Mouse (Mus musculus) midbrain, embryonic 10.5 days (tissue): ENCODE results near the gene Pdgfb. TPM values are rescaled to one million over a fixed set of nuclear protein-coding genes. Genes with fewer than 3 reads are reported as not detected.

ENCODE experiments used
- DNase-seq: peaks from one replicate; pipeline ENCODE4 v3.0.0-alpha.2; 2017; ENCODE audit warnings: low spot score
- H3K27ac ChIP-seq: fragments of 300-500 bp; sonication (generic); replicated peaks from 2 replicates; pipeline ENCODE4 v1.5.1; 2016; ENCODE audit warnings: mild to moderate bottlenecking
- H3K27me3 ChIP-seq: fragments of 300-500 bp; sonication (generic); 2 replicates; pipeline ENCODE4 v1.6.1; 2016; ENCODE audit warnings: low read depth, mild to moderate bottlenecking; ENCODE audit not compliant: poor library complexity, severe bottlenecking
- H3K36me3 ChIP-seq: fragments of 300-500 bp; sonication (generic); 2 replicates; pipeline ENCODE4 v1.6.1; 2016; ENCODE audit warnings: mild to moderate bottlenecking, moderate library complexity
- H3K4me1 ChIP-seq: fragments of 300-500 bp; sonication (generic); 2 replicates; pipeline ENCODE4 v1.6.1; 2016
- H3K4me3 ChIP-seq: fragments of 300-500 bp; sonication (generic); 2 replicates; pipeline ENCODE4 v1.5.1; 2016; ENCODE audit warnings: mild to moderate bottlenecking, moderate library complexity
- H3K9me3 ChIP-seq: fragments of 300-500 bp; sonication (generic); replicated peaks from 2 replicates; pipeline ENCODE4 v1.6.1; 2016; ENCODE audit warnings: mild to moderate bottlenecking
- WGBS: fragments of 180-500 bp; shearing (Covaris S2); methylation state at CpG from one replicate; pipeline ENCODE4 v1.1.7; 2016; 5-methylcytosine and 5-hydroxymethylcytosine counted together
- polyA plus RNA-seq: library from polyadenylated mRNA; unstranded; fragments of >200 nt; fragmentation: Nextera tagmentation; extraction: Ambion mirVana; gene quantifications from 2 replicates; pipeline ENCODE4 v1.2.1, GENCODE M21; 2016

Pdgfb gene
- polyA plus RNA-seq, 1 experiment from 2014 or later, result 1.7 TPM

DNA sequence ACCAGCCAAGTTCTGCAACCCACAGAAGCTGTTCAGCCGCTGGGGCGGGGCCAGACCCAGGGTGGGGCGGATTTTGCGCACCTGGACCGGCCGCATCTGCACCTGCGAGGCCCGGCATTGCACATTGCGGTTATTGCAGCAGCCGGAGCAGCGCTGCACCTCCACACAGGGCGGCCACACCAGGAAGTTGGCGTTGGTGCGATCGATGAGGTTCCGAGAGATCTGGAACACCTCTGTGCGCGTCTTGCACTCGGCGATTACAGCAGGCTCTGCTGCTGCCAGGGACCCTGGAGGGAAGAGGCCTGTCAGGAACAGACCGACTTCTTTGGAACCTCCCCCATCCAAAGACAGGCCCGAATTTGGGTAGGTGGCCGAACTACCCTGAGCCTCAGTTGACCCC, 13.2 kb downstream of the Pdgfb start:
- Histone ChIP-seq H3K36me3 (no peaks in the 10 kb centered on the region), H3K4me3 (no peak overlapping the region), H3K4me1 (peaks cover 40% of the 10 kb centered on the region), H3K27me3 (peaks cover 31% of the 10 kb centered on the region), H3K9me3 (no peaks in the 10 kb centered on the region), H3K27ac (no peak overlapping the region)
- DNase-seq, result no peak
- 91% methylated on average over 23 of the region's 23 CpGs for WGBS

- WGBS, result 64% methylated on average over 8 of the region's 8 CpGs
- no peak for DNase-seq
- peak overlapping the region; percentile 38; the same call in 1 of the 2 replicates for H3K27ac ChIP-seq
- peaks cover 22% of the 10 kb centered on the region for H3K27me3 ChIP-seq
- H3K9me3 ChIP-seq, result no peaks in the 10 kb centered on the region
- H3K4me1 ChIP-seq, result peaks cover 34% of the 10 kb centered on the region
- H3K36me3 ChIP-seq, result no peaks in the 10 kb centered on the region
- no peak overlapping the region for H3K4me3 ChIP-seq
Observed at GRCm38 (mm10) chr15:80000694-80001093, 14.1 kb downstream of the Pdgfb start.

DNA sequence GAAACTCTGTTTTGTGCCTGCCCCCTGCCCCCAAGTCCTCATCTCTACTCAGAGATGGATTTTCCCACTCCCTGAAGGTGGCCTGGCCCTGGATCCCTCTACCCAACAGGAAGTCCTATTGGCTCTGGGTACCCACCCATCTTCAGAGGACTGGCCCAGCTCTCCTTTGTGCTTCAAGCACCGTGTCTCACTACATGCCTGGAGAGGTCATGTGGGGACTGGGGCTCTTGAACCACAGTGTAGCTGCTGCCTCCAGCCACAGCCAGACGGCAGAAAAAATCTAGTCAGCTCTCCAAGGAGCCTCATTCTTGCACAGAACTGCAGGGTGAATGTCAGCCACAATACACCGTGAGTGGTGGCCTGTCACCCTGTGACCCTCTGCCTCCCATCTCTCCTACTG, 16.8 kb downstream of the Pdgfb start:
- Histone ChIP-seq H3K9me3 (no peaks in the 10 kb centered on the region), H3K4me3 (no peak overlapping the region), H3K4me1 (peaks cover 13% of the 10 kb centered on the region), H3K27me3 (no peaks in the 10 kb centered on the region), H3K27ac (no peak overlapping the region), H3K36me3 (no peaks in the 10 kb centered on the region)
- WGBS, result 73% methylated on average over 3 of the region's 3 CpGs
- DNase-seq, result no peak

DNA sequence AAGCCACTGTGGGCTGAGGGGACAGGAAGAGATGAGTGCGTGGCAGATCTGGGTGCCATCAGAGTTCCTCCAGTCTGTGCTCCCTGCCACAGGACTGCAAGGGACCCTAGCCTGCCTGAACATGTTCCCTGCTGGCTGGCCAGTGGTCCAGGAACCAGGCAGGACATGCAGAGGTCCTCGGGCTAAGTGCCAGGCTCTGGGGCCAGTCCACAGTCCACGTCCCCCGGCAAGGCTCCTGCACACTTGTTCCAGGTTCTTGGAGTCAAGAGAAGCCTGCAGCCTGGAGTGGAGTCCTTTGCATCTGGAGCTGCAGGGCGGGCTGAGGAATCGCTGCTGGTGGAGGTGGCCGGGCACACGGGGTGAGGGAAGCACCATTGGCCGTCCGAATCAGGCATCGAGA, 18.0 kb downstream of the Pdgfb start:
- Histone ChIP-seq H3K36me3 (no peaks in the 10 kb centered on the region), H3K27ac (no peak overlapping the region), H3K27me3 (no peaks in the 10 kb centered on the region), H3K9me3 (no peaks in the 10 kb centered on the region), H3K4me1 (peaks cover 13% of the 10 kb centered on the region), H3K4me3 (no peak overlapping the region)
- no peak for DNase-seq
- 91% methylated on average over 11 of the region's 11 CpGs for WGBS

DNA sequence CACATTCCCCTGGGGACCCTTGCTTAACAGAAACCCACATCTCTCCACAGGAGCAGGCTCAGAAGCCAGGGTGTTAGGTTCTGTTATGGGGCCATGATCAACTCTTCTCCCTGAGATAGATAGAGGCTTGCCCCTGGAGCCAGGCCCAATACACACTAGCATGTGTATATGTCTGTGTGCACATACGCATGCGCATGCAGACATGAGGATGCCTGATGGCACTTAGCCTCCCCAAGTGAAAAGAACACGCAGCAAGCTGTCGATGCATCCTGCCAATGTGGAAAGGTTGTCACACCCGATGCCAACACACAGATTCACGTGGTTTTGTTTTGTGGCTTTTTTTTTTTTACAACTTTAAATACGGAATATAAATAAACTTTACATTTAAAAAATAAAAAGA, 19.2 kb downstream of the Pdgfb start:
- Histone ChIP-seq H3K4me1 (peaks cover 8% of the 10 kb centered on the region; the same call in 1 of the 2 replicates), H3K9me3 (no peaks in the 10 kb centered on the region)
- 93% methylated on average over 7 of the region's 7 CpGs for WGBS

DNA sequence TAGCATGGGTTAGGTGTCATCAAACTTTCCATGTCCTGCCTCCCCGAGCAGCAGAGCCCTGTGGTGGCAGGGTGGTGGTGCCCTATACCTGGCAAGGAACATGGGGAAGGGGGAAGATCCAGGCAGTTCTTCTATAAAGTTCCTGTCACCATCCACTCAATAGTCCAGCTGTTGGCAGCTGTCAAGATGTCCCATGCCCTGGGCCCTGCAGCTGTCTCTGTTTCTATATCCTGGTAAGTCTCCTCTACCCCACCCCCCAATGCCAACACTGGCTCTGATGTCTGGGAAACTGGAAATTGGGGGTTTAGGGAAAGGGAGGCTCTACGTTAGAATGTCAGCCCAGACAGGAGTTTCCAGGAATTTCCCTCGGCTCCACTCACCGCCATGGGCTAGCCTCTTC, 20.2 kb downstream of the Pdgfb start:
- Histone ChIP-seq H3K9me3 (no peaks in the 10 kb centered on the region), H3K27me3 (no peaks in the 10 kb centered on the region), H3K27ac (no peak overlapping the region), H3K36me3 (no peaks in the 10 kb centered on the region), H3K4me1 (peaks cover 3% of the 10 kb centered on the region; the same call in 1 of the 2 replicates), H3K4me3 (no peak overlapping the region)
- 93% methylated on average over 4 of the region's 4 CpGs for WGBS
- no peak for DNase-seq

More for the DNA sequence above, 19.2 kb downstream of the Pdgfb start:
- Histone ChIP-seq H3K36me3 (no peaks in the 10 kb centered on the region), H3K27ac (no peak overlapping the region), H3K27me3 (no peaks in the 10 kb centered on the region), H3K4me3 (no peak overlapping the region)
- DNase-seq, result no peak

GRCm38 (mm10) chr15:79986182-79986581, 28.6 kb downstream of the Pdgfb start:
- no peak for DNase-seq
- no peaks in the 10 kb centered on the region for H3K36me3 ChIP-seq
- no peaks in the 10 kb centered on the region for H3K27me3 ChIP-seq
- 88% methylated on average over 8 of the region's 8 CpGs for WGBS
- no peak overlapping the region for H3K4me3 ChIP-seq
- peaks cover 13% of the 10 kb centered on the region for H3K4me1 ChIP-seq
- no peak overlapping the region; the same call in 1 of the 2 replicates for H3K27ac ChIP-seq
- H3K9me3 ChIP-seq, result no peaks in the 10 kb centered on the region

DNA sequence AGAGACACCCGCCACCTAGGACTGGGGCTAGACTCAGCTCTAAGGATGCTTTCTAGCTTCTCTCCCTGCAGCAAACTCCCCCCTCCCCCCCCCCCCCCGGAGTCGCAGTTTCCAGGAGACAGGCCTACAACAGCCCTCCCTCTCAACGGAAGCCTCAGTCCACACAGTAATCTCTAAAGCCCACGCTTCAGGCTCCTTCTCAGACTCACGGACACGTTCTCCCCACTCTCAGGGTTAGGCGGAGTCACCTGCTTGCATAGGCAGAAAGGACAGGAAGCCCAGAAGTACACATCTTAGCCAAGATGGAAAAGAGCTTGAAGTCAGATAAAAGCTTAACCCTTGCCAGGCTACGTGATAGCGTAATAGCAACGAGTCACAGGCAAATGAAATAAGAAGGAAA, 29.3 kb downstream of the Pdgfb start:
- no peak overlapping the region for H3K27ac ChIP-seq
- no peaks in the 10 kb centered on the region for H3K27me3 ChIP-seq
- peaks cover 13% of the 10 kb centered on the region for H3K4me1 ChIP-seq
- no peak overlapping the region for H3K4me3 ChIP-seq
- DNase-seq, result no peak
- H3K36me3 ChIP-seq, result no peaks in the 10 kb centered on the region
- no peaks in the 10 kb centered on the region for H3K9me3 ChIP-seq
- WGBS, result 67% methylated on average over 11 of the region's 11 CpGs

- Histone ChIP-seq H3K4me1 (peaks cover 13% of the 10 kb centered on the region), H3K36me3 (no peaks in the 10 kb centered on the region), H3K9me3 (no peaks in the 10 kb centered on the region), H3K27me3 (no peaks in the 10 kb centered on the region), H3K27ac (0 out of 2 replicates have a peak overlapping the region, but pooled peaks have one; percentile 43), H3K4me3 (no peak overlapping the region)
- 61% methylated on average over 7 of the region's 7 CpGs for WGBS
- no peak for DNase-seq
Observed at GRCm38 (mm10) chr15:79984152-79984551, 30.6 kb downstream of the Pdgfb start.

- H3K27ac ChIP-seq, result no peak overlapping the region
- no peaks in the 10 kb centered on the region for H3K9me3 ChIP-seq
- H3K4me3 ChIP-seq, result no peak overlapping the region
- no peak for DNase-seq
- H3K4me1 ChIP-seq, result peaks cover 11% of the 10 kb centered on the region
- no peaks in the 10 kb centered on the region for H3K27me3 ChIP-seq
- no peaks in the 10 kb centered on the region for H3K36me3 ChIP-seq
- WGBS, result 90% methylated on average over 11 of the region's 11 CpGs
Observed at GRCm38 (mm10) chr15:79980716-79981115, 34.1 kb downstream of the Pdgfb start.

DNA sequence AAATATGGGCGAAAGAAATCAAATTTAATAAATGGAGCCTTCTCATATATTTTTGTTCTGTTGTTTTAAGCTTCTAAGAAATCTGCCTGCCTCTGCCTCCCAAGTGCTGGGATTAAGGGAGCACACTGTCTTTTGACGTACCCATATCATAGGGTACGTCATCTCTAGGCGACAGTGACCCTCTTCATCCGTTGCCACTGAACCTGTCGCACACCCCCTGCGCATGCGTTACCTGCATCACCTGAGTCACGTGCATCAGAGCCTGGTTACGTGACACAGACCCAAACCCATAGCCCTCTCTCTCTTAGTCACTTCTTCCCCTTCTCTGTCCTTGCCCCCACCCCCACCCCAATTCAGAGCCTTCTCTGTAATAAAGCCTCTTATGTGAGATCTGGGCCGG, 42.6 kb downstream of the Pdgfb start:
- Histone ChIP-seq H3K4me3 (no peak overlapping the region), H3K27ac (no peak overlapping the region), H3K4me1 (no peaks in the 10 kb centered on the region), H3K9me3 (no peaks in the 10 kb centered on the region), H3K36me3 (no peaks in the 10 kb centered on the region), H3K27me3 (no peaks in the 10 kb centered on the region)
- DNase-seq, result no peak
- WGBS, result 98% methylated on average over 11 of the region's 11 CpGs

GRCm38 (mm10) chr15:79970940-79971339, 43.8 kb downstream of the Pdgfb start, which contains the start of gene Cbx7:
TSS of gene Cbx7 (minus strand) at chr15:79971119.
- no peak for DNase-seq
- H3K36me3 ChIP-seq, result no peaks in the 10 kb centered on the region
- no peaks in the 10 kb centered on the region for H3K4me1 ChIP-seq
- H3K9me3 ChIP-seq, result no peaks in the 10 kb centered on the region
- H3K27ac ChIP-seq, result no peak within 1 kb of the TSS
- H3K4me3 ChIP-seq, result no peak within 1 kb of the TSS
- no peaks in the 10 kb centered on the region for H3K27me3 ChIP-seq
- WGBS, result 96% methylated on average over 11 of the region's 11 CpGs

DNA sequence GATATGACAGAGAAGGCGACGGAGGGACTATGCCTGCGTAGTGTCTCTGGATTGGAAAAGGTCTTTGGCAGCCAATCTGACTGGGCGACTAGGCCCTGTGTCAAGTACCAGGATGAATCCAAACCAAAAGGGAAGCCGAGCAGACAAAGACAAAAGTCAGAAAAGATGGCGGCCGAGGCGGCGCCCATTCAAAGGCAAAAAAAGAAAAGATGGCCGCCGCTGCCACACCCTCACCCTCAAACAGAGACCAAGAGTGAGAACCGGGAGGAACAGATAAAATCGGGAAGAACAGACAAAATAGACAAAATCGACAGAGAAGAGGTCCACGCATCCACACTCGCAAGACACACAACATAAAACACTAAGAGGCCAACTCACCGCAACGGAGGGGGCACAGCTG, 44.3 kb downstream of the Pdgfb start:
- H3K27me3 ChIP-seq, result no peaks in the 10 kb centered on the region
- H3K9me3 ChIP-seq, result no peaks in the 10 kb centered on the region
- DNase-seq, result no peak
- no peak overlapping the region for H3K4me3 ChIP-seq
- no peak overlapping the region for H3K27ac ChIP-seq
- H3K4me1 ChIP-seq, result no peaks in the 10 kb centered on the region
- 94% methylated on average over 18 of the region's 18 CpGs for WGBS
- no peaks in the 10 kb centered on the region for H3K36me3 ChIP-seq

GRCm38 (mm10) chr15:79967346-79967745, 47.4 kb downstream of the Pdgfb start:
- Histone ChIP-seq H3K9me3 (no peaks in the 10 kb centered on the region), H3K27ac (no peak overlapping the region), H3K36me3 (no peaks in the 10 kb centered on the region), H3K27me3 (no peaks in the 10 kb centered on the region), H3K4me3 (no peak overlapping the region), H3K4me1 (peaks cover 5% of the 10 kb centered on the region)
- DNase-seq, result no peak
- WGBS, result 95% methylated on average over 6 of the region's 6 CpGs
